Mouse (Mus musculus) liver, postnatal 0 days (tissue): ENCODE measurements around the gene Lrrc75a.

ENCODE experiments used
- CTCF ChIP-seq: sonication (generic); IDR thresholded peaks from 2 replicates; pipeline ENCODE4 v1.5.1; 2016; ENCODE audit warnings: antibody characterized with exemption, low read depth
- EP300 ChIP-seq: IDR thresholded peaks from 2 replicates; pipeline ENCODE4 v1.6.1; 2016; ENCODE audit warnings: antibody characterized with exemption, low read depth, mild to moderate bottlenecking

GRCm38 (mm10) chr11:62636840-62637221 is 11.5 kb downstream of the Lrrc75a start:
- no peak for TF ChIP-seq EP300
- TF ChIP-seq CTCF = no peak
